Mouse (Mus musculus) embryonic fibroblast, embryonic 13.5 days (primary cell): ENCODE data around the gene Chst15. TPM values are rescaled to one million over a fixed set of nuclear protein-coding genes. Genes with fewer than 3 reads are reported as not detected.
A peak's percentile ranks its signal among the peaks of the same experiment; 100 is the strongest.

Source experiments
- H3K27ac ChIP-seq: 2 replicates; pipeline ENCODE4 v1.5.1; 2012; ENCODE audit warnings: low read length, control low read depth, inconsistent platforms; ENCODE audit not compliant: insufficient read depth
- H3K4me1 ChIP-seq: 2 replicates; pipeline ENCODE4 v1.6.1; 2011; ENCODE audit warnings: low read length; ENCODE audit not compliant: control insufficient read depth, insufficient read depth
- H3K4me3 ChIP-seq: 2 replicates; pipeline ENCODE4 v1.5.1; 2011; ENCODE audit warnings: mild to moderate bottlenecking, control low read depth, low read length; ENCODE audit not compliant: insufficient read depth
- CTCF ChIP-seq: IDR thresholded peaks from 2 replicates; pipeline ENCODE4 v1.5.1; 2011; ENCODE audit warnings: mild to moderate bottlenecking, control low read depth, low read length, moderate library complexity, borderline replicate concordance; ENCODE audit not compliant: insufficient read depth
- POLR2A ChIP-seq: IDR thresholded peaks from 2 replicates; pipeline ENCODE4 v1.6.1; 2011; ENCODE audit warnings: low read depth, mild to moderate bottlenecking, control low read depth, low read length, moderate library complexity
- polyA plus RNA-seq: library from polyadenylated mRNA; stranded (reverse); fragments of >200 nt; gene quantifications from 2 replicates; pipeline ENCODE4 v1.2.4, GENCODE M21; 2011; ENCODE audit warnings: low read depth; ENCODE audit not compliant: missing spikeins, insufficient read length

The Chst15 gene
- polyA plus RNA-seq, 1 experiment: 10.9 TPM

DNA sequence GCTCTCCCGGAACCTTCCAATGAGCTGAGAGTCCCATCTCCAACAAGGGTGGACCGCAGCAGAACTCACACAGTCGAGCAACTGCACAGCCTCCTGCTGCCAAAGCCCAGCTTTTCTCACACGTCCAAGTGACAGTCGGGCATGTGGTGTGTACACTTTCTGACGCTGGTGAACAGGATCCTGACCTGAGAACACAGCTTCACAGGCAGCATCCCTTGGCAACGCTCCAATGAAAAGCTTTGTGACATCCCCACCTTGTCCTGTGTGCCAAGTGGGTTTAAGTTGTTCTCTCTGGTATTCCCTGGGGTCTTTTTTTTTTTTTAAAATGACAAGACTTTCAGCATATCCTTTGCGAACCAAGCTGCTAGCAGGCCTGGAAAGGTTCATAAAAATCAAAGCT lies 80.2 kb downstream of the Chst15 start:
- no peak overlapping the region for H3K4me3 ChIP-seq
- H3K27ac ChIP-seq: no peak overlapping the region
- no peak for TF ChIP-seq POLR2A
- H3K4me1 ChIP-seq: no peaks in the 10 kb centered on the region

DNA sequence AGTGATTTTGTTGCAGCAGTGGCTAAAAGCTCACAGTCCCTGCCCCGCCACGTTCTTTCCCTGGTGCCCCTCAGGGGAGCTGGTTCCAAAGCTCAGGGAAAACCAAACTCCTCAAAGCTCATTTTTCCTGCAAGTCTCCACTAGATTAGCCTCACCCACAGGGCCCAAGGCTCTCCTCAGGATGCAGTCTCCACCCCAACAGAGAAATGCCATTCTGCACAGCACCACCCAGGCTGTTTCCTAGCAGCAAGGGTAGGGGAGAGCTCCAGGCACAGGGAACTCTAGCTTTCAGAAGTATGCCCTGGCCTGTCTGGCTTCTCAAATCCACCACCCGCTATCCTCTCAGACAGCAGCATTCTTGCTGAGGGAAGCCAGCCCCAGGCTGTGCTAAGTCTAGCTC lies 82.8 kb downstream of the Chst15 start:
- TF ChIP-seq CTCF: no peak
- no peak for TF ChIP-seq POLR2A
- H3K27ac ChIP-seq: no peak overlapping the region
- no peak overlapping the region for H3K4me3 ChIP-seq
- no peaks in the 10 kb centered on the region for H3K4me1 ChIP-seq

DNA sequence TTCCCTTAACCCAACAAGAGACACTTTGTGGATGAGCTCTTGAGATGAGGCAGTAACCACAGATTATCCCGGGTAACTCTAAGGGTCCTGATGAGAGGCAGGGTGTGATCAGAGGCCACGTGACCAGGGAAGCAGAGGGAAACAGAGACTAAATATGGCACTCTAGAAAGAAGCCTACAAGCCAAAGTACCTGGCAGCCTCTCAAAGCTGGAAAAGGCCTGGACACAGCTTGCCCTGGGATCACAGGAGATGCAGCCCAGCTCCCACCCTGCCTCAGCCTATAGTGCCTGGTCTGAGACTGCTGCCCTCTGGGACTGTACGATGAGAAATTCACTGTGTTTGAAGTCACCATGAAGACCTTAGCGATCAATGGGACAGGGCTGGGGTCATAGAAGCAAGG lies 83.3 kb downstream of the Chst15 start:
- no peak overlapping the region for H3K4me3 ChIP-seq
- no peaks in the 10 kb centered on the region for H3K4me1 ChIP-seq
- no peak for TF ChIP-seq CTCF
- no peak for TF ChIP-seq POLR2A
- no peak overlapping the region for H3K27ac ChIP-seq

GRCm38 (mm10) chr7:132232937-132233336 lies 84.1 kb downstream of the Chst15 start:
- no peak overlapping the region for H3K4me3 ChIP-seq
- TF ChIP-seq POLR2A (no peak), CTCF (no peak)
- H3K4me1 ChIP-seq: no peaks in the 10 kb centered on the region
- no peak overlapping the region for H3K27ac ChIP-seq

DNA sequence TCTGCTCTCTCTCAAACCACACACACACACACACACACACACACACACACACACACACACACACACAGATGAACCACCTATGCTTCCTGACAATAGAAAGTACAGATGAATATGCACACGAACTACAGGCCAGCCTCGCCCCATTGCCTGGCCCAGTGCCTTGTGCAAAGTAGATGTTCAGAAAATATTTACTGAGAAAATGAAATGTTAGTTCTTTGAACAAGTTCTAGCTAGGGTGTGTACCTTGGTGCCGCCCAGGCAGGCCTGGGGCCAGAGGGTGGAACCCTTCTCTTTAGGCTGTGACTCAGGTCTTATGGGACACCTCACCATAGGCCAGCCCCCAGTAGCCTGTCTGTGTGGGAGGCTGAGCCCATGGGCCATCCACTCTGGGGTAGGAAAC lies 85.6 kb downstream of the Chst15 start:
- H3K4me1 ChIP-seq: no peaks in the 10 kb centered on the region
- H3K27ac ChIP-seq: no peak overlapping the region
- H3K4me3 ChIP-seq: no peak overlapping the region
- TF ChIP-seq CTCF (no peak), POLR2A (no peak)

- H3K4me1 ChIP-seq: no peaks in the 10 kb centered on the region
- no peak overlapping the region for H3K27ac ChIP-seq
- no peak for TF ChIP-seq POLR2A
- TF ChIP-seq CTCF: no peak
- H3K4me3 ChIP-seq: no peak overlapping the region
Measured at GRCm38 (mm10) chr7:132230961-132231360, 86.1 kb downstream of the Chst15 start.

DNA sequence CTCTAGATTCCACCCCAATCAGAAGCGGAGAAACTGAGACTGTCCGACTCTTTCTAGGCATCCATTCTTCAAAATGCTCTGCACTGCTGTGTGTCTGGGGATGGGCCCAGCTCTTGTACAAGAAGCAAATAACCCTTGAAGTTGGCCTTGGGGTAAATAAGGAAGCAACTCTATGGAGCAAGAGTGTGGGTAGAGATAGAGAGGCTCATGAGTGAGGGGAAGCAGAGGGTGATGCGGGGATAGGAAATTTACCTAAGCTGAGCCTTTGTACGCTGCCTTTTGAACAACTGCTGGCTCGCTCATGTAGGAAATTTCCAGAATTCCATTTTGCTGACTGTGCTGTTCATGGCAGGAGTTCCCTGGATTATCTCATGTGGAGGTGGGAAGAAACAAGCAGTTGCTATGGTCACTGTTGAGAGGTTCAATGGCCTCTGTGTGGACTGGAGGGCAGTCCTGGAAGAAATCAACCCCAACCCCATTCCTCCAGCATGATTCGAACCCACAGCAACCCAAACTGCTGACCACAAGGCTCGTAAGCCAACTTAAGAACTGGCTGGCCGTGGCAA lies 89.9 kb downstream of the Chst15 start:
- Histone ChIP-seq H3K4me1 (no peaks in the 10 kb centered on the region), H3K27ac (no peak overlapping the region), H3K4me3 (no peak overlapping the region)
- TF ChIP-seq CTCF (no peak), POLR2A (no peak)

- Histone ChIP-seq H3K4me3 (no peak overlapping the region), H3K27ac (no peak overlapping the region), H3K4me1 (no peaks in the 10 kb centered on the region)
- no peak for TF ChIP-seq POLR2A
- peak; percentile 44; the same call in 1 of the 2 replicates for TF ChIP-seq CTCF
Measured at GRCm38 (mm10) chr7:132226379-132227074, 90.5 kb downstream of the Chst15 start.

DNA sequence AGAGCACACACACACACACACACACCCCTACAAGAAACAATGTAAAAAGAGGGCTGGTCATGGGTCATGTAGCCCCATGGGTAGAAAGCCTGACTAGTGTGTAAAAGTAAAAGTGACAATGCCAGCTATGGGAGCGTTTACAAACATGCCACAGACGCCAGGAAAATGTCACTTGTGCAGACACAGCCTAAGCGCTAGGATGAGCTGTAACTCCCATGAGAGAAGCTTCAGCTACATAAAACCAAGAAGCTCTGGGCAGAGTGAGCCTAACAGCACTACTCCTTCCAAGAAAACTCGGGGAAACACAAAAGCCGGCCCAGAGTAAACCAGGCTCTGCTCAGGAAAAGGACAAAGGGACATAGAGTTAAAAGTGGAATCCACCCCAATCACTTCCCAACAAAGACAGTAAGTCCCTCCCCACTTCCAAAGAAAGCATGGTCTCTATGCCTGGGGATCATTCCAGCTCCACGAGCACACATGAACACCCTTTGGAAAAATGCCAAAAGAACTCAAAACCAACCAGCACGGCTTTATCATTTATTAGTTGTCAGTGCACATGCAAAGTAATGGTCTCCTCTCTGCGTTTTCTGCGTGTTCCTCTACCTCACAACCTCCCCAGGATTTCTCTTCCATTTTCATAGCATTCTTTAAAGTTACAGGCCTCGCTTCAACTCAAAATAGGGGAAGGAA lies 93.4 kb downstream of the Chst15 start:
- Histone ChIP-seq H3K27ac (no peak overlapping the region), H3K4me3 (no peak overlapping the region), H3K4me1 (no peaks in the 10 kb centered on the region)
- TF ChIP-seq POLR2A: no peak
- TF ChIP-seq CTCF: no peak

- no peak for TF ChIP-seq CTCF
- no peak for TF ChIP-seq POLR2A
- Histone ChIP-seq H3K27ac (no peak overlapping the region), H3K4me1 (no peaks in the 10 kb centered on the region), H3K4me3 (no peak overlapping the region)
Measured at GRCm38 (mm10) chr7:132214031-132214430, 103.0 kb downstream of the Chst15 start.
